Mouse (Mus musculus) stomach, embryonic 16.5 days (tissue): ENCODE measurements around the gene Mcl1. TPM values are rescaled to one million over a fixed set of nuclear protein-coding genes. Genes with fewer than 3 reads are reported as not detected.
A peak's percentile ranks its signal among the peaks of the same experiment; 100 is the strongest.

Experiments
- ATAC-seq: fragments of 200-750 bp; cut with Nextera tagmentation; 2 replicates; pipeline ENCODE4 v1.8.0; 2017; ENCODE audit warnings: moderate number of reproducible peaks, moderate TSS enrichment; ENCODE audit not compliant: insufficient read depth, low FRiP score
- H3K27ac ChIP-seq: fragments of 300-500 bp; sonication (generic); 2 replicates; pipeline ENCODE4 v1.5.1; 2014; ENCODE audit warnings: low read length
- H3K27me3 ChIP-seq: fragments of 300-500 bp; sonication (generic); 2 replicates; pipeline ENCODE4 v1.6.1; 2014; ENCODE audit warnings: low read length, control low read depth, mixed read lengths; ENCODE audit not compliant: control insufficient read depth, insufficient read depth
- H3K36me3 ChIP-seq: fragments of 300-500 bp; sonication (generic); 2 replicates; pipeline ENCODE4 v1.6.1; 2014; ENCODE audit warnings: low read length; ENCODE audit not compliant: control insufficient read depth, insufficient read depth
- H3K4me1 ChIP-seq: fragments of 300-500 bp; sonication (generic); 2 replicates; pipeline ENCODE4 v1.6.1; 2014; ENCODE audit warnings: low read length, control low read depth, mixed read lengths; ENCODE audit not compliant: control insufficient read depth, insufficient read depth
- H3K4me2 ChIP-seq: fragments of 300-500 bp; sonication (generic); 2 replicates; pipeline ENCODE4 v1.6.1; 2014; ENCODE audit warnings: low read depth, low read length, mixed read lengths
- H3K4me3 ChIP-seq: fragments of 300-500 bp; sonication (generic); replicated peaks from 2 replicates; pipeline ENCODE4 v1.5.1; 2014; ENCODE audit warnings: mild to moderate bottlenecking, low read length
- H3K9ac ChIP-seq: fragments of 300-500 bp; sonication (generic); 2 replicates; pipeline ENCODE4 v1.6.1; 2014; ENCODE audit warnings: low read length
- H3K9me3 ChIP-seq: fragments of 300-500 bp; sonication (generic); replicated peaks from 2 replicates; pipeline ENCODE4 v1.6.1; 2016; ENCODE audit warnings: low read length, control low read depth; ENCODE audit not compliant: control insufficient read depth
- WGBS: fragments of 180-500 bp; shearing (Covaris S2); extraction: QIAGEN DNeasy Blood & Tissue Kit; methylation state at CpG from one replicate; pipeline ENCODE4 v1.1.7; 2014; 5-methylcytosine and 5-hydroxymethylcytosine counted together
- polyA plus RNA-seq: library from polyadenylated mRNA; unstranded; fragments of >200 nt; fragmentation: Nextera tagmentation; extraction: Ambion mirVana; gene quantifications from 2 replicates; pipeline ENCODE4 v1.2.1, GENCODE M21; 2015

Gene Mcl1
- polyA plus RNA-seq, 1 experiment from 2014 or later = 20.5 TPM

DNA sequence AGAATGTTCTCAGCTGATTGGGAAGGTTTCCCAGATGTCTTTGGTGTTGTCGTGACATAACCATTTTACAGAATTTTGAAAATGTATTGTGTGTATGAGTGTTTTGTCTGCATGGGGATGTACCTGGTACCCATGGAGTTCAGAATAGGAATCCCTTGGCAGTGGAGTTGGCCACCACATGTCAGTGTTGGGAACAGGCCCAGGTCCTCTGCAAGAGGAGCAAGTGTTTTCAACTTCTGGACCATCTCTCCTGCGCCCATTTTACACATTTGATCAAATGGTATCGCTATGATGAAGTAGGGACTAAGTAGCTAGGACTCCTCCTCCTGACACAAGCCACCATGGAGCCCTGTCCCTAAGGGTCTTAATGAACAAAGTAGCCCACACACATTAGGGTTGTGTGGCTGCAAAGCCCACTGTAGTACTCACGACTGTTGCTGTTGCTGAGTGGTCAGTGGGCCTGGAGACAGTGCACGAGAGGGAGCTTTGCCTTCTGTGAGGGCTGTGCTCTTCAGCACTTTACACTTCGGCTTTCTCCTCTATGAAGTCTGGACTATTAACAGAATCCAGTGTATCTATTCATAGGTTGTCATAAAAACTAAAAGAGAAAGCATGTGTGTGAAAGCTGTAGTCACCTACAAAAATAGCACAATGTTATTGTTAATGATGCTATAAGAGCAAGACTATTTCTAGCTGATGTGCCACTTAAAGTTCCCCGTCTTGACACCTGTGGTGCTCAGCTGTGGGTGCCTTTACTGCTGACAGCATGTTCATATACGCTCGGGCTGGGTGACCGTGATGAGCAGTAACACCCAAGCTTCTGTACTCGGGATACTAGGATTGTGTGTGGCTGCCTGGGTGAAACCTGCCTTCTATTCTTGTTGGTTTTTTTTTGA, 36.5 kb downstream of the Mcl1 start:
- Histone ChIP-seq H3K4me1 (peaks cover 25% of the 10 kb centered on the region), H3K36me3 (no peaks in the 10 kb centered on the region), H3K4me2 (no peak overlapping the region), H3K9ac (no peak overlapping the region), H3K27me3 (no peaks in the 10 kb centered on the region), H3K27ac (no peak overlapping the region), H3K9me3 (no peaks in the 10 kb centered on the region), H3K4me3 (no peak overlapping the region)
- 82% methylated on average over 11 of the region's 11 CpGs for WGBS
- ATAC-seq = no peak

DNA sequence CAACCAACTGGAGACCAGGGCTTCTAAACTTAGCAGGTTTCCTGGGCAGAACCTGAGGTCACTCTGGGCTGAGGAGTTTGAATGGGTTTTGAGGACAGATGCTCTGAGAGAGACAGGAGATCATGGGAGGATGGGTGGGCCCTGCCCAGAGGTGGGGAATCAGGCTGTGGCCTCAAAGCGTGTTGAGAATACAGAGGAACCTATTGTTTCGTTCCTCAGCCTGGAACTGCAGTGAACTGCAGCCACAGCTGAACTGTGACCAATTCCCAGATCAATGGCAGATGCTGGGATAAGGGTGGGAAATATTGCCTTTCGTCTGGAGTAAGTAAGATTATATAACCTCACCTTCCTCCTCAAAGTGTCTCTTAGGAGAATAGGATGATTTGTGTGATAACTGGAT, 37.2 kb downstream of the Mcl1 start:
- no peak for ATAC-seq
- Histone ChIP-seq H3K9ac (no peak overlapping the region), H3K4me3 (no peak overlapping the region), H3K27me3 (no peaks in the 10 kb centered on the region), H3K4me2 (no peak overlapping the region), H3K4me1 (peaks cover 24% of the 10 kb centered on the region), H3K36me3 (no peaks in the 10 kb centered on the region), H3K9me3 (no peaks in the 10 kb centered on the region), H3K27ac (peak overlapping the region; percentile 56; the same call in 1 of the 2 replicates)
- WGBS = 43% methylated on average over 3 of the region's 3 CpGs

DNA sequence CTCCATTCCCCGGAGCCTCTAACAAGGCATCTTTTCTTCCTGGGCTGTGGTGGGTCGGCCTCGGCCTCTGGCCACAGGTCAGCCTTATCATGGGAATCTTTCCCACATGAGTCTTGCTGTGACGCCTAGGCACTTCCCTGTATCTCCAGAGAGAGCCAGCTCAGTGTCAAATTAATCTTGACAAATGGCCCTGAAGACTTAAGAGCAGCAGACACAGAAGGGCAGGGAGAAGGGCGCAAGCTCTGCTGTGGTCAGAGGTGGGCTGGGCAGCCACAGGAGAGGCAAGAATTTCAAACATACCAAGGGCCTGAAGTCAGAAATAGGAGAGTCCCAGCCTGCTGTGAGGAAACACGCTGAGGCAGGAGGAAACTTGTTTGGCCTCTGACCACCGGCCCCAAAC, 37.8 kb downstream of the Mcl1 start:
- no peak overlapping the region for H3K4me2 ChIP-seq
- H3K27me3 ChIP-seq = no peaks in the 10 kb centered on the region
- H3K9ac ChIP-seq = 0 out of 2 replicates have a peak overlapping the region, but pooled peaks have one; percentile 2
- peaks cover 29% of the 10 kb centered on the region for H3K4me1 ChIP-seq
- H3K4me3 ChIP-seq = no peak overlapping the region
- peak overlapping the region; percentile 56 for H3K27ac ChIP-seq
- WGBS = 19% methylated on average over 7 of the region's 7 CpGs
- no peaks in the 10 kb centered on the region for H3K36me3 ChIP-seq
- H3K9me3 ChIP-seq = no peaks in the 10 kb centered on the region
- ATAC-seq = no peak

DNA sequence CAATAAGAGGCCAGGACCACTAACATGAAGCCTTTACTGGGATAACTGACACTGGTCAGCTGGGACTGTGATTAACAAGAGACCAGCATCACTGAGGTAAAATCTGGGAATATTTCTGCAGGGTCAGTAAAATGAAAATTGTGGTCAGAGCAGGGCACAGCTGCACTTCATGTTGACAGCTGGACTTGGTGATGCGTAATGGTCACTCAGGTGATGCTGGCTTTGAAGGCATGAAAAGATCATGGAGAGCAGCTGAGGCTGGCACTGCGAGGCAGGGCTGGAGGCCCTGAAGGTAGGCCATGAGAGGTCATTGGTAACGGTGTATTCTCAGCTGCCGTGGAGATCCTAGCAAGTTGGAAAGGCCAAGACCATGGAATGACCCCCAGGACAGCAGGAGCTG, 39.7 kb downstream of the Mcl1 start:
- no peaks in the 10 kb centered on the region for H3K9me3 ChIP-seq
- H3K9ac ChIP-seq = no peak overlapping the region
- no peaks in the 10 kb centered on the region for H3K36me3 ChIP-seq
- H3K4me3 ChIP-seq = no peak overlapping the region
- H3K4me2 ChIP-seq = no peak overlapping the region
- peaks cover 39% of the 10 kb centered on the region for H3K4me1 ChIP-seq
- H3K27me3 ChIP-seq = no peaks in the 10 kb centered on the region
- H3K27ac ChIP-seq = no peak overlapping the region
- no peak for ATAC-seq
- 97% methylated on average over 4 of the region's 4 CpGs for WGBS

DNA sequence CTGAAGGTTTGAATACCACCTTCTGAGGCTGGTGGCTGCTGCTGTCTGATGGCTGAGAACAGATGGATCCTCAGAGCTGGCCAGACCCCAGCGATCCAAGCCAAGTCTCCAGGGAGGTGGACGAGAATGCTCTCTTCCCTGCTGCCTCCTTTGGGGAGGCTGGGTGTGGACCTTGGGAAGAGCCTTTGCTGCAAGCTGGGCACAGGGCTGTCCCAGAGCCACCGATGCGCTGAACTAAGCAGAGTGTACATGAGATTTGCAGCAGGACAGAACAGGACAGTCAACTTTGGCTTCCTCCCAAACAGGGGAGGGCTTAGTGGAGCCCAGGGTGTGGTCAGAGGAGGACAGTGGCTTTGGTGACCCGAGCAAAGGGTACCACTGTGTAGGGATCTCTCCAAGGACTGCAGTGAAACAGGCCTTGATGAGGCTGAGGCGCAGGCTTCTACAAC, 41.7 kb downstream of the Mcl1 start:
- Histone ChIP-seq H3K27me3 (no peaks in the 10 kb centered on the region), H3K27ac (peak overlapping the region; percentile 43; the same call in 1 of the 2 replicates), H3K36me3 (no peaks in the 10 kb centered on the region), H3K4me2 (no peak overlapping the region), H3K4me1 (peaks cover 34% of the 10 kb centered on the region), H3K9ac (no peak overlapping the region), H3K9me3 (no peaks in the 10 kb centered on the region), H3K4me3 (no peak overlapping the region)
- WGBS = 52% methylated on average over 6 of the region's 6 CpGs
- ATAC-seq = no peak

DNA sequence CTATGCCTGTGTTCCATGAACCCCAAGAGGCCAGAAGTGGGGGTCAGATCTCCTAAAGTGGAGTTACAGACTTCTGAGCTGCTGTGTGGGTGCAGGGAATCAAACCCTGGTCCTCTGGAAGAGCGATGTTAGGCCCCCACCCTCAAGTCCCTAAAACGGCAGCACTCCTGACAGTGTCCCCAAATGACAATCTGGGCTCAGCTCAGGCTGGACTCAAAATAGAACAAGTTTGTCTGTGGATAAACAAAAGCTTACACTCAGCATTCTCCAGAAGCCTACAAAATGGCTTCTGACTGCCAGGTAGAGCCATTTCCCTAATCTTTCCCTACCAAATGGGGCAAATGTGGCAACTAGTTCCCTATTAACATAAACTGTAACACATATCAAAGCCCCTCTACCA, 42.5 kb downstream of the Mcl1 start:
- Histone ChIP-seq H3K9ac (0 out of 2 replicates have a peak overlapping the region, but pooled peaks have one; percentile 1), H3K4me1 (peaks cover 27% of the 10 kb centered on the region), H3K36me3 (no peaks in the 10 kb centered on the region), H3K4me2 (no peak overlapping the region), H3K27me3 (no peaks in the 10 kb centered on the region), H3K4me3 (no peak overlapping the region), H3K27ac (peak overlapping the region; percentile 93), H3K9me3 (no peaks in the 10 kb centered on the region)
- no peak for ATAC-seq
- WGBS = 73% methylated on average over 2 of the region's 2 CpGs

DNA sequence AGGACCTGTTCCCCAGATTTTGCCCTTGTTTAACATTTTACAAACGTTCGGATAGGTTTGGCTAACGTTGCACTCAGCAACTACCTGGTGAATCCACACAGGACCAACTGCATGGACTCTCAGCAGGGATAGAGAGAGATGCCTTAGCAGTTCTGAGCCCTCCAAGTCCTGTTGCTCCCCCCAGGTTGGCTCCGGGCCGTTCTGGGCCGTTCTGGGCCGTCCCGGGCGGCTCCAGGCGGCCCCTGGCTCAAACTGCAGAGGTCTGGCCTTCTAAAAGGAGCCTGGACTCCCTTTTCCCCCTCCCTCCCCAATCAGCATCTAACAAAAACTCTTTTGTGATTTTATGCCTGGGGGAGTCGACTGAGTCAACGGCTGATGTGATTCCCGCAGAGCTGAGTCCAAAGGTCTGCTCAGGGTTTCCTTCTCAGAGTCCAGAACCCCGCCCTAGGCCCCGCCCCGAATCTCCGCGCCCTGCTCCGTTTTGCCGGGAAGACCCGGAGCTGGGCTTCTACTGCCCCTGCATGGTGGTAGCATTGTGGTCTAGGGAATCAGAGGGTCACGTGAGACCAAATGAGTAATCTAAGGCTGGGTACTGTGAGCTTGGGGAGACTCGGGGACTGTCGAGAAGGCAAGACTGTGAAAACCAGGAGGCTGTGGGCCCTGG, 43.4 kb downstream of the Mcl1 start:
- Histone ChIP-seq H3K4me1 (peaks cover 20% of the 10 kb centered on the region), H3K4me2 (peak overlapping the region; percentile 62), H3K9me3 (no peaks in the 10 kb centered on the region), H3K27me3 (no peaks in the 10 kb centered on the region), H3K4me3 (peak overlapping the region; percentile 34), H3K27ac (peak overlapping the region; percentile 93), H3K9ac (peak overlapping the region; percentile 77), H3K36me3 (no peaks in the 10 kb centered on the region)
- WGBS = 4% methylated on average over 24 of the region's 24 CpGs
- ATAC-seq = peak; percentile 94

DNA sequence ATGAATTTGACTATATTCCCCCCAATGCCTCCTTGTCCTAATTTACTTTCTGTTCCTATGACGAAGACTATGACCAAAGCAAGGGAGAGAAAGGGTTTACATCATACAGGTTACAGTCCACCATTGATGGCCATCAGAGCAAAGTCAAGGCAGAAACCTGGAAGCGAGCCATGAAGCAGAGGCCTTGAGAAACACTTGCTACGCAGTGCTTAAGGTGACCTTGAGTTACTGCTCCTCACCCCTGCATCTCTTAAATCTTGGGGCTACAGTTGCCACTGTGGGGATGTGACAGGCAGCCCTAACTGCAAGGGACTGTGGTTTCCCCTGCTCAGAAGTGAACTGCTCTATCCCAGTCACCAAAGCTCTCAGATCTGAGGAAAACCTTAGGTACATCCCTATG, 44.7 kb downstream of the Mcl1 start:
- H3K4me1 ChIP-seq = peaks cover 20% of the 10 kb centered on the region
- H3K27ac ChIP-seq = no peak overlapping the region
- 85% methylated on average over 3 of the region's 3 CpGs for WGBS
- no peaks in the 10 kb centered on the region for H3K27me3 ChIP-seq
- no peak for ATAC-seq
- no peak overlapping the region for H3K4me2 ChIP-seq
- H3K9ac ChIP-seq = no peak overlapping the region
- no peak overlapping the region for H3K4me3 ChIP-seq
- H3K9me3 ChIP-seq = no peaks in the 10 kb centered on the region
- no peaks in the 10 kb centered on the region for H3K36me3 ChIP-seq

DNA sequence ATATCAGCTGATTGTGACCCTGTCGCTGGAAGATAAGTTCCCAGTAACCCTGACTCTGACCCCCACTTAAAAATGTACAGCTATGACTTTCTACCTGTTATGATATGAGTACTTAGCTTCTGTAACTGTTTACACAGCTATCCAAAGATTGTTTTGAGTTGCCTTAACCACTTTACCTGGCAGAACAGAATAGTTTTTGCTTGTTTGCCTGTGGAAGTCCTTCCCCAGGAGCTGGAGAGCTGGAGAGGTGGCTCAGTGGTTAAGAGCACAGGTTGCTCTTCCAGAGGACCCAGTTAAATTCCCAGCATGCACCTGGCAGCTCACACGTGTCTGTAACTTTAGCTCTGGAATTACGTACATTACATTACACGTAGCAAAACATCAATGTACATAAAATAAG, 46.0 kb downstream of the Mcl1 start:
- Histone ChIP-seq H3K27me3 (no peaks in the 10 kb centered on the region), H3K9ac (no peak overlapping the region), H3K4me2 (no peak overlapping the region), H3K36me3 (no peaks in the 10 kb centered on the region), H3K27ac (no peak overlapping the region), H3K4me1 (peaks cover 20% of the 10 kb centered on the region), H3K9me3 (no peaks in the 10 kb centered on the region), H3K4me3 (no peak overlapping the region)
- ATAC-seq = no peak
- WGBS = 81% methylated on average over 4 of the region's 4 CpGs
